Mouse (Mus musculus) kidney, postnatal 0 days (tissue): ENCODE measurements around the gene Syt7. TPM values are rescaled to one million over a fixed set of nuclear protein-coding genes. Genes with fewer than 3 reads are reported as not detected.

Source experiments
- ATAC-seq: fragments of 200-750 bp; cut with Nextera tagmentation; replicated peaks from 2 replicates; pipeline ENCODE4 v1.8.0; 2017; ENCODE audit warnings: low read depth, moderate number of reproducible peaks, moderate TSS enrichment, moderate library complexity; ENCODE audit not compliant: low FRiP score
- DNase-seq: peaks from one replicate; pipeline ENCODE4 v3.0.0-alpha.2; 2016; ENCODE audit warnings: low spot score
- H3K27ac ChIP-seq: fragments of 300-500 bp; sonication (generic); 2 replicates; pipeline ENCODE4 v1.5.1; 2014; ENCODE audit warnings: mild to moderate bottlenecking
- H3K27me3 ChIP-seq: fragments of 300-500 bp; sonication (generic); 2 replicates; pipeline ENCODE4 v1.6.1; 2014; ENCODE audit warnings: low read length, mixed read lengths; ENCODE audit not compliant: insufficient read depth
- H3K36me3 ChIP-seq: fragments of 300-500 bp; sonication (generic); 2 replicates; pipeline ENCODE4 v1.6.1; 2014; ENCODE audit warnings: low read length, mixed read lengths; ENCODE audit not compliant: insufficient read depth
- H3K4me1 ChIP-seq: fragments of 300-500 bp; sonication (generic); replicated peaks from 2 replicates; pipeline ENCODE4 v1.6.1; 2014; ENCODE audit warnings: antibody characterized with exemption, low read length, mixed read lengths; ENCODE audit not compliant: insufficient read depth
- H3K4me2 ChIP-seq: fragments of 300-500 bp; sonication (generic); 2 replicates; pipeline ENCODE4 v1.6.1; 2014; ENCODE audit warnings: mild to moderate bottlenecking, low read length, moderate library complexity, mixed read lengths
- H3K4me3 ChIP-seq: fragments of 300-500 bp; sonication (generic); replicated peaks from 2 replicates; pipeline ENCODE4 v1.5.1; 2014; ENCODE audit warnings: low read depth, low read length
- H3K9ac ChIP-seq: fragments of 300-500 bp; sonication (generic); 2 replicates; pipeline ENCODE4 v1.6.1; 2014; ENCODE audit warnings: low read depth, low read length
- H3K9me3 ChIP-seq: fragments of 300-500 bp; sonication (generic); replicated peaks from 2 replicates; pipeline ENCODE4 v1.6.1; 2016; ENCODE audit warnings: low read length, inconsistent platforms, mixed read lengths
- CTCF ChIP-seq: IDR thresholded peaks from 2 replicates; pipeline ENCODE4 v1.5.1; 2016; ENCODE audit warnings: antibody characterized with exemption, low read depth, mild to moderate bottlenecking, moderate library complexity
- WGBS: fragments of 180-500 bp; shearing (Covaris S2); extraction: QIAGEN DNeasy Blood & Tissue Kit; methylation state at CpG from one replicate; pipeline ENCODE4 v1.1.7; 2014; 5-methylcytosine and 5-hydroxymethylcytosine counted together
- polyA plus RNA-seq: library from polyadenylated mRNA; unstranded; fragments of >200 nt; fragmentation: Nextera tagmentation; extraction: Ambion mirVana; gene quantifications from 2 replicates; pipeline ENCODE4 v1.2.1, GENCODE M21; 2015

Gene Syt7
- polyA plus RNA-seq, 1 experiment from 2014 or later = 1.7 TPM

DNA sequence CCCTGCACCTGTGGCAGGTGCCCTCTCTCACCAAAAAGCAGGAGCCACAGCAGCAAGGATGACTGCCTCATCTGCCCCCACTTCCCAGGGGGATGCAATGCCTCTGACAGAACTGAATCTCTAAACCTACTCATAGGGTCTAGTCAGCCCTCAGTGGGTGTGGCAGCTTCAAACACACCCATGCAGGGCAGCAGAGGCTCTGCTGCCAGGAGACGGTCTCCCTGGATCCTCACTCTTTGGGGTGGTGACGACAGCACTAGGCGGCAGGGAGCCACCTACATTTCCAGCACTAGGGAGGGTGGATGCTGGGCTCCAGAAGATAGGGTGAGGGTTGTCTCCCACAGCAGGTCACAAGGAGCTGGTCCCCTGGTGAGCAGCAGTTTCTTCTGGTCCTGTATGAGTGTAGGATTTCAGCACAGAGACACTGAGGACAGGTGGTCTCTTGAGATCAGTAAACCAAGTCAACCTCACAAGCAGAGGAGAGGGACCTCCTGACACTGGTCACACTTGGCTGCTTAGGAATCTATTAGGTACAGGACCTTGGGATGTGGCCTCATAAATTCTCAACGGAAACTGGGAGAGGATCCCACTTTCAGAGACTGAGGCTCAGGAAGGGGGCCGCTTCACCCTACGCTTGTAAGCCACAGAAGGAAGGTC is 26.3 kb upstream of the Syt7 start:
- no peak for TF ChIP-seq CTCF
- ATAC-seq (no peak), DNase-seq (no peak)
- Histone ChIP-seq H3K4me1 (no peaks in the 10 kb centered on the region), H3K4me3 (no peak overlapping the region), H3K27me3 (no peaks in the 10 kb centered on the region), H3K9ac (no peak overlapping the region), H3K4me2 (no peak overlapping the region), H3K36me3 (no peaks in the 10 kb centered on the region), H3K9me3 (no peaks in the 10 kb centered on the region), H3K27ac (no peak overlapping the region)
- WGBS = 33% methylated on average over 6 of the region's 6 CpGs

DNA sequence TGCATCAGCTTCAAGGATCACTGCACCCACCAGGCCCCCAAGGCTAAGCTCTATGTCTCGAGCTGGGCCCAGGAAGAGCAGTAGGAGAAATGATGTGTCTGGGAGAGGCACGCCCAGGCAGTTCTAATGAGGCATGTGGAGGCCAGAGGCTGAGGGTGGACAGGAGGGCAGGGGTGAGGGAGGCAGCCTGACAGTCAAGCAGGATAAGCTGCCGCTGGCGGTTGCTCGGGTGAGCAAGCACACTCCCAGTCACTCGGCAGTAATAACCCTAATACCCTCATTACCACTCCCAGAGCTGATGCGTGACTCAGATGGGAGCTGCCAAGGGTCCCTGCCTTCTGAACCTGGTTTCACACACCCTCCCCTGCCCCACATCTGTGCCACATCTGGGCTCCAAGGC is 25.0 kb upstream of the Syt7 start:
- DNase-seq = peak; percentile 56
- Histone ChIP-seq H3K4me2 (no peak overlapping the region), H3K4me1 (no peaks in the 10 kb centered on the region), H3K27ac (no peak overlapping the region), H3K9ac (no peak overlapping the region), H3K4me3 (no peak overlapping the region), H3K27me3 (no peaks in the 10 kb centered on the region), H3K36me3 (no peaks in the 10 kb centered on the region), H3K9me3 (no peaks in the 10 kb centered on the region)
- WGBS = 6% methylated on average over 7 of the region's 7 CpGs
- ATAC-seq = no peak; the same call in 1 of the 2 replicates
- TF ChIP-seq CTCF = no peak

DNA sequence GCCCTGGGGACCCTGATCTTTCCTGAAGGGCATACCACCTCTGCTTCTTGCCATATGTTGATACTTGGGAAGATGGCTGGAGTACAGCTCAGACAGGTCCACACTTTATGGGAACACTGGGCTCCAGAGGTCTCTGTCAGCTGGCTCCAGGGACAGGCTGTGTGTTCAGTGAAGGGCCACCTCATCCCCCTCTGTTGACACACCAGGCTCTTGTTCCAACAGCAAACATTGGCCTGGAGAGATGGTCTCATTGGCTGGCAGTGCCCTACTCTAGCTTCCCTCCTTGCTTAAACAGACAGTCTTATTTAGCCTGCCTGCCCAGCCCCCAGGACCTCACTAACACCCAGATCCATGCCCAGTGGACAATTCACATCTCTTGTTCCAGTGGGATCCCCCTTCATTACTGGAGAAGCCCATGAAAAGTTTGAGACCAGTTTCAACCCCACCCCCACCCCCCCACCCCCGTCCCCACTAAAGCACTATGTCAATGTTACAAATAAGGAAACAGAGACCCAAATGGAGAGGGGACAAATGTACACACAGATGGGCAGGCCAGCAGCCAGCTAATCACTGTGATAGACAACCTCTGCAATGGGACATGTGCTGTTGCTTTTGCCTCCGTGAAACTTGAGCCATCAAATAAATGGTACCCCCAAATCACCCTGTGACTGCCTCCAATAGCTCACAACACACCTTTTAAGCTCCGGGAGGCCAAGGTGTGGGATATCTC is 22.6 kb upstream of the Syt7 start:
- H3K4me1 ChIP-seq = no peaks in the 10 kb centered on the region
- no peak overlapping the region for H3K4me3 ChIP-seq
- H3K9me3 ChIP-seq = no peaks in the 10 kb centered on the region
- H3K4me2 ChIP-seq = no peak overlapping the region
- TF ChIP-seq CTCF = no peak
- H3K36me3 ChIP-seq = no peaks in the 10 kb centered on the region
- ATAC-seq = no peak
- DNase-seq = no peak
- no peaks in the 10 kb centered on the region for H3K27me3 ChIP-seq
- 30% methylated on average over 3 of the region's 3 CpGs for WGBS
- no peak overlapping the region for H3K27ac ChIP-seq
- H3K9ac ChIP-seq = no peak overlapping the region

DNA sequence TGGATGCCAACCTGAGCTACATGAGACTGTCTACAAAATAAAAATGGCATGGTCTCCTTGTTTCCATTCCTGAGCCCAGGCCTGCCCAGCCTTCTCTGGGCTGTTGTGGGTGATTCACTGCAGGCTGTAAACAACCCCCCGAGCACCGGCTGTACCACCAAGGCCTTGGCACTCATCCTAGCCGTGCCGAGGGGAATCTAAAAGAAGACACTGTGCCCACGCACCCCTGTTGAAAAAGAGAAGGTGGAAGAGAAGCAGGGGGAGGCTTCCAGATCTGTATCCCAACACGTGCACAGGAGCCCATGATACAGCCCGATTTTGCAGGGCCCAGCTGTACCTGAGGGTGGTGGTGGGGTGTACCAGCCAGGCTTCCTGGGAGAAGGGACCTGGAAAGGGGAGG is 21.1 kb upstream of the Syt7 start:
- Histone ChIP-seq H3K27me3 (no peaks in the 10 kb centered on the region), H3K27ac (no peak overlapping the region), H3K4me3 (no peak overlapping the region), H3K4me2 (no peak overlapping the region), H3K9me3 (no peaks in the 10 kb centered on the region), H3K9ac (no peak overlapping the region), H3K4me1 (no peaks in the 10 kb centered on the region), H3K36me3 (no peaks in the 10 kb centered on the region)
- DNase-seq (no peak), ATAC-seq (no peak)
- no peak for TF ChIP-seq CTCF
- 87% methylated on average over 7 of the region's 7 CpGs for WGBS

DNA sequence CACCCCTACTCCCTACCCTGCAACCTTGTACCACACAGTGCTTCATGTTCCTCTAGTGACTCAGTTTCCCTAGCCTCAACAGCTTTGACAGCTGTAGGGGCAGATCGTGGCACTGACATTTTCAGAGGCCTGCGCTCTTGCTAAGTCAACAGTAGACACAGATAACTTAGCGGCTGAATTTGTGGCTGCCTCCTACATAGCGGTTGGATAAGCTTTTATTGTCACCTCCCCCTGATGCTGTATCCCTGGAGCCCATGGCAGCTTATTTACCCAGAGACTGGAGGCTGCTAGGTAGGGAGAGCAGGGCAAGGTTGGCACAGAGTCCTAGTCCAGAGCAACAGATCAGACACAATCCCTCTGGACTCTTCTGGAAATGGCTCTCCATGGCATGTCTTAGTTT is 19.0 kb upstream of the Syt7 start:
- Histone ChIP-seq H3K27ac (no peak overlapping the region), H3K9ac (no peak overlapping the region), H3K4me3 (no peak overlapping the region), H3K4me2 (no peak overlapping the region), H3K9me3 (no peaks in the 10 kb centered on the region), H3K27me3 (no peaks in the 10 kb centered on the region), H3K36me3 (no peaks in the 10 kb centered on the region), H3K4me1 (no peaks in the 10 kb centered on the region)
- 46% methylated on average over 4 of the region's 4 CpGs for WGBS
- ATAC-seq (no peak), DNase-seq (no peak)
- no peak for TF ChIP-seq CTCF

DNA sequence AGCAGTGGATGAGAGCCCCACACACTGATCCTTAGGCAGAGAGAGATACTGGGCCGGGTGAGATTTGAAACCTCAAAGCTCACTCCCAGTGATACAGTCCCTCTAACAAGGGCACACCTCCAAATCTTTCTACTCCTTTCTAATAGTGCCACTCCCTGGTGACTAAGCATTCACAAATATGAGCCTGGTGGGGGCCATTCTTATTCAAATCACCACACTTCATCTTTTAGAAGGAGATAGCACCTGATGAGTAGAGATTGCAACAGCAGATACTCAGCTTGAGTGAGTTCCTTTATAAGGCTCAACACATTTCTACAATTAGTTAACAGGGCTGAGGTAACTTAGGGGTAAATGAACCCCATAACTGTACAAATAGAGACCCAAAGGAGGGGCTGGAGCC is 15.7 kb upstream of the Syt7 start:
- Histone ChIP-seq H3K9me3 (no peaks in the 10 kb centered on the region), H3K4me3 (no peak overlapping the region), H3K27me3 (0 out of 2 replicates have a peak, but pooled peaks cover 2% of the 10 kb centered on the region), H3K36me3 (no peaks in the 10 kb centered on the region), H3K4me2 (no peak overlapping the region), H3K9ac (no peak overlapping the region), H3K4me1 (no peaks in the 10 kb centered on the region), H3K27ac (no peak overlapping the region)
- ATAC-seq (no peak), DNase-seq (no peak)
- no peak for TF ChIP-seq CTCF
- 58% methylated on average over 1 of the region's 1 CpGs for WGBS
